Mouse (Mus musculus) frontal cortex, adult (tissue): ENCODE data around the gene Rbfox3.

ENCODE experiments used
- ATAC-seq: cut with Nextera tagmentation; 2 replicates; pipeline ENCODE4 v1.9.2; 2017; ENCODE audit warnings: mild to moderate bottlenecking, moderate library complexity, mixed read lengths; ENCODE audit not compliant: low TSS enrichment

Gene Rbfox3

GRCm38 (mm10) chr11:118605570-118605969, 305.8 kb downstream of the Rbfox3 start:
- ATAC-seq = no peak

- peak; percentile 11; the same call in 1 of the 2 replicates for ATAC-seq
Observed at GRCm38 (mm10) chr11:118604206-118604605, 307.2 kb downstream of the Rbfox3 start.

GRCm38 (mm10) chr11:118603126-118603525, 308.3 kb downstream of the Rbfox3 start:
- no peak for ATAC-seq

- ATAC-seq = no peak
Observed at GRCm38 (mm10) chr11:118601484-118601883, 309.9 kb downstream of the Rbfox3 start.

GRCm38 (mm10) chr11:118600168-118600567, 311.2 kb downstream of the Rbfox3 start:
- 0 out of 2 replicates have a peak, but pooled peaks have one; percentile 13 for ATAC-seq

GRCm38 (mm10) chr11:118598726-118599125, 312.7 kb downstream of the Rbfox3 start:
- no peak for ATAC-seq

GRCm38 (mm10) chr11:118584826-118585225, 326.6 kb downstream of the Rbfox3 start:
- no peak for ATAC-seq

GRCm38 (mm10) chr11:118583989-118584388, 327.4 kb downstream of the Rbfox3 start:
- ATAC-seq = no peak

GRCm38 (mm10) chr11:118583573-118583972, 327.8 kb downstream of the Rbfox3 start:
- ATAC-seq = no peak

- ATAC-seq = peak; percentile 85
Observed at GRCm38 (mm10) chr11:118581019-118581418, 330.4 kb downstream of the Rbfox3 start.

GRCm38 (mm10) chr11:118579622-118580021, 331.8 kb downstream of the Rbfox3 start:
- no peak for ATAC-seq

- ATAC-seq = no peak
Observed at GRCm38 (mm10) chr11:118577271-118577670, 334.1 kb downstream of the Rbfox3 start.

GRCm38 (mm10) chr11:118576611-118577010, 334.8 kb downstream of the Rbfox3 start:
- ATAC-seq = no peak

GRCm38 (mm10) chr11:118574418-118574817, 337.0 kb downstream of the Rbfox3 start:
- no peak for ATAC-seq

GRCm38 (mm10) chr11:118573569-118573968, 337.8 kb downstream of the Rbfox3 start:
- no peak for ATAC-seq

GRCm38 (mm10) chr11:118573000-118573399, 338.4 kb downstream of the Rbfox3 start:
- no peak for ATAC-seq

- peak; percentile 51 for ATAC-seq
Observed at GRCm38 (mm10) chr11:118570164-118570563, 341.2 kb downstream of the Rbfox3 start.

GRCm38 (mm10) chr11:118569571-118570062, 341.8 kb downstream of the Rbfox3 start:
- ATAC-seq = peak; percentile 53

- ATAC-seq = no peak
Observed at GRCm38 (mm10) chr11:118563877-118564276, 347.5 kb downstream of the Rbfox3 start.

- ATAC-seq = peak; percentile 51
Observed at GRCm38 (mm10) chr11:118562847-118563246, 348.6 kb downstream of the Rbfox3 start.

GRCm38 (mm10) chr11:118558193-118558592, 353.2 kb downstream of the Rbfox3 start:
- ATAC-seq = peak; percentile 71

GRCm38 (mm10) chr11:118555631-118556030, 355.8 kb downstream of the Rbfox3 start:
- ATAC-seq = no peak

- no peak for ATAC-seq
Observed at GRCm38 (mm10) chr11:118554542-118554941, 356.9 kb downstream of the Rbfox3 start.

- ATAC-seq = no peak
Observed at GRCm38 (mm10) chr11:118553926-118554325, 357.5 kb downstream of the Rbfox3 start.
